ENCODE assay signal across 15 mouse cellular contexts in the genomic region with DNA sequence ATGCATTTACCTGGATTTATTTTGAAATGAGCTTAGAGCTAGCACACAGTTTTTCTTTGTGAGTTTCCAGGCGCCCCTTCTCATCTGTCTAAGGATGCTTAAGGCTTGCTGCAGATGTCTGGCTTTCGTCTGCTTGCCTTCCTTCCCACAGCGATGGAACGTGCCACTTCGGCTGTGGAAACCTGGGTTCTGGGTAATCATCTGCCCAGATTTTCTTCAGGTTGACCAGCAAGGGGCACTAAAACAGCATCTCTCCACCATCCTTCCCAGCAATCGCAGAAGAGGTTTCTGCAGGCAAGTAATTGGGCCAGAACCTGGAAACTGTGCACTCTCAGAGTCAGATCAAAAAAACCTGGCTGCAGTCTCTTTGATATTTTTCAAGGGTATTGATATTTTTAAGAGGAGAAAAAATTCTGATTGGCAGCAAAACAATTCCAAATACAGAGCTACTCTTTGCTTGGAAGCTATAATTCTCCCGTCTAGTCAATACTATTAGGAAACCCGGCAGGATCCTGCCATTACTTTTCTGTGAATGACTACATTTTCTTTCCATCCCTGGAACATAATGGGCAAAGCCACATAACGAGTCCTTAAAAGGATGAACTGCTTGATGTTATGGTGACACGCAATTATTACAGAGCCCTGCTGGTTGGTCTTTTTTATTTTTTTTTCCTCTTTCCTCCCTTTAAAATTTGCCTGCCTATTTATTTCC.
DNase-seq lines count a peak whose midpoint lies in the region; ATAC-seq lines count a peak whose summit lies in the region.
"Had no signal": no experiment of that assay in that cellular context is flagged by ENCODE, and none has a peak within 500 bp of the region (broad histone marks: within the 10 kb centered on the region; RNA-seq: fewer than 3 reads in every experiment).

No protein-coding gene starts in this region.

- H3K4me3 ChIP-seq in midbrain, embryonic 13.5 days (replicated peaks), result no peak overlapping the region
- H3K4me3 ChIP-seq in midbrain, embryonic 10.5 days, result no peak overlapping the region
- H3K4me3 ChIP-seq in limb, embryonic 10.5 days, result no peak overlapping the region
- H3K4me3 ChIP-seq: embryonic facial prominence, embryonic 12.5 days; heart, embryonic 13.5 days; hindbrain, embryonic 15.5 days; limb, embryonic 13.5 days had no signal

- DNase-seq in frontal cortex, postnatal 10 days (ENCODE audit: low spot score in 2 of 2), result no peak
- DNase-seq in midbrain, embryonic 10.5 days (ENCODE audit: low spot score), result no peak
- DNase-seq in limb, embryonic 10.5 days (ENCODE audit: low spot score), result peak; percentile 40
- DNase-seq in spleen, adult 18-20 months, result no peak
- DNase-seq: cerebellum, adult 2 months; lung, adult 18-20 months; thymus, adult 2 months had no signal

- H3K4me2 ChIP-seq in midbrain, embryonic 13.5 days (replicated peaks), result no peak overlapping the region
- H3K4me2 ChIP-seq: embryonic facial prominence, embryonic 12.5 days; heart, embryonic 13.5 days; hindbrain, embryonic 15.5 days; limb, embryonic 13.5 days had no signal

- peaks cover 10% of the 10 kb centered on the region for H3K4me1 ChIP-seq in midbrain, embryonic 13.5 days (replicated peaks)
- no peaks in the 10 kb centered on the region for H3K4me1 ChIP-seq in midbrain, embryonic 10.5 days
- peaks cover 21% of the 10 kb centered on the region for H3K4me1 ChIP-seq in limb, embryonic 10.5 days
- H3K4me1 ChIP-seq: heart, embryonic 13.5 days had no signal

- H3K27me3 ChIP-seq in midbrain, embryonic 13.5 days, result no peaks in the 10 kb centered on the region
- no peaks in the 10 kb centered on the region for H3K27me3 ChIP-seq in midbrain, embryonic 10.5 days (ENCODE audit: low read depth, poor library complexity, severe bottlenecking)
- H3K27me3 ChIP-seq in limb, embryonic 10.5 days (ENCODE audit: low read depth, poor library complexity, severe bottlenecking), result no peaks in the 10 kb centered on the region
- H3K27me3 ChIP-seq: embryonic facial prominence, embryonic 12.5 days; heart, embryonic 13.5 days; hindbrain, embryonic 15.5 days; limb, embryonic 13.5 days had no signal

- H3K9ac ChIP-seq in midbrain, embryonic 13.5 days (replicated peaks), result no peak overlapping the region
- H3K9ac ChIP-seq: embryonic facial prominence, embryonic 12.5 days; heart, embryonic 13.5 days; hindbrain, embryonic 15.5 days; limb, embryonic 13.5 days had no signal

- H3K36me3 ChIP-seq in midbrain, embryonic 13.5 days, result no peaks in the 10 kb centered on the region
- H3K36me3 ChIP-seq in midbrain, embryonic 10.5 days, result no peaks in the 10 kb centered on the region
- H3K36me3 ChIP-seq in limb, embryonic 10.5 days, result no peaks in the 10 kb centered on the region
- H3K36me3 ChIP-seq: embryonic facial prominence, embryonic 12.5 days; heart, embryonic 13.5 days; hindbrain, embryonic 15.5 days; limb, embryonic 13.5 days had no signal

- ATAC-seq in frontal cortex, adult (ENCODE audit: low TSS enrichment), result peak; percentile 80
- no peak for ATAC-seq in midbrain, embryonic 13.5 days
- no peak for ATAC-seq in erythroblast, adult 5-6 weeks (replicated peaks; ENCODE audit: low FRiP score, poor library complexity, severe bottlenecking)

- H3K9me3 ChIP-seq in midbrain, embryonic 13.5 days, result no peaks in the 10 kb centered on the region
- no peaks in the 10 kb centered on the region for H3K9me3 ChIP-seq in midbrain, embryonic 10.5 days (replicated peaks)
- H3K9me3 ChIP-seq in limb, embryonic 10.5 days (replicated peaks), result no peaks in the 10 kb centered on the region
- H3K9me3 ChIP-seq: embryonic facial prominence, embryonic 12.5 days; heart, embryonic 13.5 days; hindbrain, embryonic 15.5 days; limb, embryonic 13.5 days had no signal

- peak overlapping the region; percentile 35 for H3K27ac ChIP-seq in midbrain, embryonic 13.5 days
- H3K27ac ChIP-seq in midbrain, embryonic 10.5 days (replicated peaks), result no peak overlapping the region
- H3K27ac ChIP-seq in limb, embryonic 10.5 days, result 0 out of 2 replicates have a peak overlapping the region, but pooled peaks have one; percentile 27
- H3K27ac ChIP-seq: heart, embryonic 13.5 days; hindbrain, embryonic 15.5 days; limb, embryonic 13.5 days; macrophage had no signal

- 59% methylated on average over 10 of the region's 10 CpGs for WGBS in midbrain, embryonic 13.5 days
- WGBS in midbrain, embryonic 10.5 days, result 75% methylated on average over 10 of the region's 10 CpGs
- WGBS in limb, embryonic 10.5 days, result 55% methylated on average over 10 of the region's 10 CpGs
